Mouse (Mus musculus) ovary, postnatal 10 days (tissue): ENCODE measurements around the gene Adcy1.

Source experiments
- DNase-seq: peaks from one replicate; pipeline ENCODE4 v3.0.0; 2022; ENCODE audit warnings: low spot score

Gene Adcy1

GRCm38 (mm10) chr11:7187472-7187871 is 124.2 kb downstream of the Adcy1 start:
- DNase-seq = no peak

- DNase-seq = no peak
Observed at GRCm38 (mm10) chr11:7188469-7188868, 125.2 kb downstream of the Adcy1 start, which contains the start of gene Gm11985. Gene Gm11985 (minus strand): TSS chr11:7188569.

DNA sequence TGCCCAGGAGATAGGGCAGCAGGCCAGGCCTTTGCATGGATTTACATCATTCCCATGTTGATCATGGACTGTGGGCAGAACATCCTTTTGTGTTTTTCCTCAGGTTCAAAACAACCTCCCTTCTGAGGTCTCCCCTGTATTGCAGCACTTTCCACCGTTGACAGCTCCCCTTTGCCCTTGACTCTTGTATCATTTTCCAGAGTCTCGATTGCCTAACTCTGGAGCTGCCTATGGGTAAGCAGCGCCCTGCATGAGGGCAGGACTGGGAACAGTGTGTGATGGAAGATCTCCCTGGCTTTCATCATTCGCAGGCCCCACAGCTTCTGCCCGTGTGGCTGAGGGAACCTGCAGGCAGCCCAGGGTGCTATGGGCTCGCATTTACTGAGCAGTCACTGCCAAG is 129.4 kb downstream of the Adcy1 start:
- no peak for DNase-seq

GRCm38 (mm10) chr11:7193134-7193533 is 129.8 kb downstream of the Adcy1 start:
- no peak for DNase-seq

DNA sequence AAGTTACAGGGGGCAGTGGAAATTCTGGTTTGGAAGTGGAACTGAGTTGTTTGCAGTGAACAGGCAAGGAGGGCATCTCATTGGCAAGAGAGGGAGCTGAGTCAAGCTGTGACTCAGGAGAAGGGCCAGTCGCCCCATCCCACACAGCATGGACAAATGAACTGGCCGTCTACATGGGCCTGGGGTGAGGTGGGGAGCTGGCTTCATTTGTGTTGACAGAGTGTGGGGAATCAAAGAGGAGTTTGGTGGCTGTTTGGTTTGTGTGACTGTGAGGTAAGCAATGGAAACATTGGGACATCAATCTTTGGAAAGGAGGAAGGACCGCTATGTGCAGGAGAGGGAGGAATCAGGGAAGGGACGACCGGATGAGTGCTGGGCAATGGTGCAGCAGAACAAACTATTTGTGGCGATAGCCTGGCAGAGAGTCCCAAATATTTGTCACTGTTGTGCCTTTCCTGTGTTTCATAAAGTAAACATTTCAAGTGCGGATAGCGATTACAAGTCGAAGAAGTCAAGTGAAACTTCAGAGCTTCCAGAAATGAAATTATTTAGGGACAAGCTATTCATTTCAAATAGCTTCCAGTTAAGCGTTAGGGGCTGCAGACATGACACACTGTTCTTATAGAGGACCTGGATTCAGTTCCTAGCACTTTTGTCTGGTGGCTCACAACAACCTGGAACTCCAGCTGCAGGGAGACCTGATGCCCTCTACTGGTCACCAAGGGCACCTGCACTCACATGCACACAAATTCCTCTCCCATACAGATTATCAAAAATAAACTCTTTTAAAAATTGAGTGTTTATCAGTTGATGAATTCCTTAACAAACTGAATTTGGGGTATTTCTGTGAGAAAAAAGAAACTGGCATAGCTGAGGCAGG is 131.4 kb downstream of the Adcy1 start:
- DNase-seq = no peak

DNA sequence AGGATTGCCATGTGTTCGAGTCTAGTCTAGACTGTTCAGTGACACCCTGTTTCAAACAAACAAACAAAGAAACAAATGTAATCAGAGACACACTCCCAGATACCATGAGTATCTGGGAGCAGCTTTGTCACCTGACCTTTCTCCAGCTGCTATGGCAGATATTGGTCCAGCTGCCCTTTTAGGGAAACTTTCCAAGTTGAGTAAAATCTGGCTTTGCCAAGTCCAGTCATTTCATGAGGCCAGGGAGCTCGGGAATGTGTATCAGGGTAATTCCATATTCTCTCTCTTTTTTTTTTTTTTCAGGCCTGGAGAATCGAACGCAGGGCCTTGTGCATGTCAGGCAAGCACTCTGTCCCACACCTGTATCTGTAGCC is 132.0 kb downstream of the Adcy1 start:
- no peak for DNase-seq

- DNase-seq = no peak
Observed at GRCm38 (mm10) chr11:7197491-7197941, 134.2 kb downstream of the Adcy1 start, which contains the start of gene Igfbp1. Gene Igfbp1 (plus strand): TSS chr11:7197782.

DNA sequence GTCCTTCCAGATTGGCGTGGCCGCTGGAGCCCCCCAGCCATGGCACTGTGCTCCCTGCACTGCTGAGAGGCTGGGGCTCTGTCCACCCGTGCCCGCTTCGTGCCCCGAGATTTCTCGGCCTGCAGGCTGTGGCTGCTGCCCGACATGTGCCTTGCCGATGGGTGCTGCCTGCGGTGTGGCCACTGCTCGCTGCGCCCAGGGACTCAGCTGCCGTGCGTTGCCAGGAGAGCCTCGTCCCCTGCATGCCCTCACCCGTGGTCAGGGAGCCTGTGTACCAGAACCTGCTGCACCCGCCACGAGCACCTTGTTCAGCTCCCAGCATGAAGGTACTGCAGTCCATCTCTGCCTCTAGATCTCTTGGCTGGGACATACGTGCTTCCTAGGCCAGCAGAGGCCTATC is 134.7 kb downstream of the Adcy1 start:
- no peak for DNase-seq

DNA sequence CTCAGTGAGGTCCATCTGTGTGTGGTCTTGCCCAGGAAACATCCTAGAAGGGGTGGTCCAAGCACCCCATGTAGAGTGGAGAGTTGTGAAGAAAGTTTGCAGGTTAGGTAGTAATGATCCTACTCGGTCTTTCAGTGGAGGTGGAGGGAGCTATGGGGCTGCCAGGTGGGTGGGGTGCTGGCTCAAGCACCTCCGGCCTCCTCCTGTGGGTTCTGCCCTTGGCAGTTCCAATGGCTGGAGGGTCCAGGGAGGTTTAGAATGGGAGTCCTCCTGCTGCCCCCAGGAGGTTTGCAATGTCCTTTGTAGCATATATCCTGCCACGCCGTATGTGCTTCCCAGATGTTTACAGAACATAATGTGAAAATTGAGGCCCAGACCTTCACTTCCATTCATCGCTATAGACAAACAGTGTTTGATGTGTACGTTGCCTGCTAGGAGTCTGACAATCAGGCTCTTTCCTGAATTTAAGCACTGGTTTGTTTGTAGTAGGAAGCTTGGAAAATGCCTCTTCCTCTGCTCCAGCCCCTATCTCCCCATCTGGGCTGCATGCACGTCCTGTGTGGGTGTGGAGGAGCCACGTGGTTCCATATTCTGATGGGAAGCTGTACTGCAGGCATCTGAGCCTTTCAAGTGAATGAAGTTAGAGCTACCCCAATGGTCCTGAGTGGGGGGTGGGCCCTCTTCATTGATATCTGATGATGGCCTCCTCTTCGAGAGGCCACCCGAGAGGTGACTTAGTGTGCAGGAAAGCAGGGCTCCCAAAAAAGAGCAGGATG is 135.4 kb downstream of the Adcy1 start:
- no peak for DNase-seq

GRCm38 (mm10) chr11:7199736-7200392 is 136.6 kb downstream of the Adcy1 start:
- no peak for DNase-seq

GRCm38 (mm10) chr11:7200393-7200783 is 137.1 kb downstream of the Adcy1 start:
- DNase-seq = no peak

DNA sequence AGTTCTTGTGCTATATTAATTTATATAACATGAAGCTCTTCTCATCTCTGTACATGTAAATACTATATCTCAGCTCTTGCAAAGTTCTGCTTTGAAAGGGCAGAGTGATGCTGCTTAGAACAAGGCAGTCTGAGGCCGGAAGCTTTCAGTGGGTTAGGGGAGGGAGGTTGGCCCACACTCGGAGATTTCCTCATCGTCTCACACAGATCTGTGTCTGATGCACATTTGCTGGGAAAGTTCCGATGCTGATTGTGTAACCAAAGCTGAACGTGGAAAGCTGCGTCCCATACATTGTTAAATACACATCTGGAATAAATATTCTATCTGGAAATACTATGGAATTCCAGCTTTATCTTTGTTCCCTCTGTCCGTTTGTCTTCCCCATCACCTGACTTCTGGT is 138.9 kb downstream of the Adcy1 start:
- DNase-seq = no peak

- no peak for DNase-seq
Observed at GRCm38 (mm10) chr11:7203846-7204245, 140.6 kb downstream of the Adcy1 start.

DNA sequence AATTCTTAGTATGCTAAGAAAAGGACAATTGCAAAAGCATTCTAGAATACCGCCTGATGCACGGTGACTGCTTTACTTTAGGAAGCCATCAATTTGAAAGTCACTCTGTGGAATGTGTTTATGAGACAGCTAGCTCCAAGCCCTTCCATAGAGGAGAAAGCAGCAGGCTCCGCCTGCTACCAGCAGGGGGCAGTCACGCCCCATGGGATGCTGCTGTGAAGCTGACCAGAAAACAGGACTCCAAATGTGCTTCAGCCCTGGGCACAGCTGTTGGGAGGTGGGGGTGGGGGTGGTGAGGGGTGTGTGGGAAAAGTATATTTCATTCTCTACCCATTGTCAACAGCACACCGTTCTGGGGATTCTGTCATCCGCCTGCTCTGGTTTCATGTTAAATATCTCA is 147.1 kb downstream of the Adcy1 start:
- peak; percentile 46 for DNase-seq

GRCm38 (mm10) chr11:7211211-7211610 is 147.9 kb downstream of the Adcy1 start:
- DNase-seq = no peak

GRCm38 (mm10) chr11:7212126-7212798 is 149.0 kb downstream of the Adcy1 start:
- DNase-seq = no peak

- DNase-seq = no peak
Observed at GRCm38 (mm10) chr11:7213161-7213500, 149.8 kb downstream of the Adcy1 start.

DNA sequence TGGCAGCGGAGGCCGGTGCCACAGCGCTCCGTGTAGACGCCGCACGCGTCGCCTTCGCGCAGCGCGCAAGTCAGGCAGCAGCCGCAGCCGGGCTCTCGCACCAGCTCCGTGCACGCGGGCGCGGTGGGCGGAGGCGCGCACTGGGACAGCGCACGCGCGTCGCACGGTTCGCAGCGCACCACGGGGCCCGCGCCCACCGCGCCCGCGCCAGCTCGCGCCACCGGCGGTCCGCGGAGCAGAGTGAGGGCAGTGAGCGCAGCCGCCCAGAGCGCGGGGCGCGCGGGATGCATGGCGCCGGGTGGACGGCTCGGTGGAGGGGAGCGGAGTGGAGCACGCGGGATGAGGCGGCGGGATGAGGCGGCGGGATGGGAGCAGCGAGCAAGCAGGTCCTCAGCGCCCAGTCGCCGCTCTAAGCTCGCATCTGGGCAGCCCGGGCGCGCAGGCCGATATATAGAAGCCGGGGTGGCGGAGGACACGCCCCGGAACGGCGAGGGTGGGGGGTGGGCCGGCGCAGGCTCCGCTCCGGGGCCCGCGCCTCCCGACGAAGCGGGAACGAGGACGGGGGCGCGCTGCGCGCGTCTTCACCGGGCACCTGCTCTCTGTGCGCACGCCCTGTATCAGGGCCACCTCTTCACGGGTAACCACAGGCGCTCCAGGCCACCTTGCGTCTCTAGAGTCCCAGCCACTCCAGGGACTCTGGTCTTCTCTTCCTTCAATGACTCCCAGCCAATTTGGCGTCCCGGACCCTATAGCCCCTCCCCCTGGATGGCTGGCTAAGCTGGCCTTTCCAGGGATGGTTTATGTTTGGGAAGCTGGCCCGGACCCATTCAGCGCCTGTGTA is 150.4 kb downstream of the Adcy1 start, which contains the start of gene Igfbp3:
Gene Igfbp3, minus strand, starts transcription at position 423 of the 841 bp plus-strand sequence.
- no peak for DNase-seq

- no peak for DNase-seq
Observed at GRCm38 (mm10) chr11:7214342-7214660, 151.0 kb downstream of the Adcy1 start.

- no peak for DNase-seq
Observed at GRCm38 (mm10) chr11:7214761-7215160, 151.5 kb downstream of the Adcy1 start.

GRCm38 (mm10) chr11:7215703-7216102 is 152.4 kb downstream of the Adcy1 start:
- no peak for DNase-seq
